Mouse (Mus musculus) limb, embryonic 15.5 days (tissue): Measurements from ENCODE around the gene Hinfp. TPM values are rescaled to one million over a fixed set of nuclear protein-coding genes. Genes with fewer than 3 reads are reported as not detected.

ENCODE experiments used
- ATAC-seq: fragments of 200-750 bp; cut with Nextera tagmentation; 2 replicates; pipeline ENCODE4 v1.8.0; 2017; ENCODE audit warnings: low read depth, moderate TSS enrichment; ENCODE audit not compliant: insufficient number of reproducible peaks, low FRiP score, low TSS enrichment
- H3K27ac ChIP-seq: fragments of 300-500 bp; sonication (generic); 2 replicates; pipeline ENCODE4 v1.5.1; 2015; ENCODE audit warnings: moderate library complexity, mild to moderate bottlenecking, inconsistent platforms
- H3K27me3 ChIP-seq: fragments of 300-500 bp; sonication (generic); 2 replicates; pipeline ENCODE4 v1.6.1; 2015; ENCODE audit warnings: inconsistent platforms
- H3K36me3 ChIP-seq: fragments of 300-500 bp; sonication (generic); 2 replicates; pipeline ENCODE4 v1.6.1; 2015; ENCODE audit warnings: inconsistent platforms
- H3K4me1 ChIP-seq: fragments of 300-500 bp; sonication (generic); 2 replicates; pipeline ENCODE4 v1.6.1; 2015; ENCODE audit warnings: inconsistent platforms
- H3K4me2 ChIP-seq: fragments of 300-500 bp; sonication (generic); 2 replicates; pipeline ENCODE4 v1.6.1; 2015; ENCODE audit warnings: mild to moderate bottlenecking, inconsistent platforms
- H3K4me3 ChIP-seq: fragments of 300-500 bp; sonication (generic); 2 replicates; pipeline ENCODE4 v1.5.1; 2015; ENCODE audit warnings: mild to moderate bottlenecking, inconsistent platforms
- H3K9ac ChIP-seq: fragments of 300-500 bp; sonication (generic); 2 replicates; pipeline ENCODE4 v1.6.1; 2015; ENCODE audit warnings: inconsistent platforms
- H3K9me3 ChIP-seq: fragments of 300-500 bp; sonication (generic); 2 replicates; pipeline ENCODE4 v1.6.1; 2016; ENCODE audit warnings: inconsistent platforms
- WGBS: fragments of 180-500 bp; shearing (Covaris S2); methylation state at CpG from one replicate; pipeline ENCODE4 v1.1.7; 2015; 5-methylcytosine and 5-hydroxymethylcytosine counted together
- polyA plus RNA-seq: library from polyadenylated mRNA; unstranded; fragments of >200 nt; fragmentation: Nextera tagmentation; extraction: Ambion mirVana; gene quantifications from 2 replicates; pipeline ENCODE4 v1.2.1, GENCODE M21; 2015

Hinfp gene
- polyA plus RNA-seq = 24.2 and 24.9 TPM in 2 replicates

DNA sequence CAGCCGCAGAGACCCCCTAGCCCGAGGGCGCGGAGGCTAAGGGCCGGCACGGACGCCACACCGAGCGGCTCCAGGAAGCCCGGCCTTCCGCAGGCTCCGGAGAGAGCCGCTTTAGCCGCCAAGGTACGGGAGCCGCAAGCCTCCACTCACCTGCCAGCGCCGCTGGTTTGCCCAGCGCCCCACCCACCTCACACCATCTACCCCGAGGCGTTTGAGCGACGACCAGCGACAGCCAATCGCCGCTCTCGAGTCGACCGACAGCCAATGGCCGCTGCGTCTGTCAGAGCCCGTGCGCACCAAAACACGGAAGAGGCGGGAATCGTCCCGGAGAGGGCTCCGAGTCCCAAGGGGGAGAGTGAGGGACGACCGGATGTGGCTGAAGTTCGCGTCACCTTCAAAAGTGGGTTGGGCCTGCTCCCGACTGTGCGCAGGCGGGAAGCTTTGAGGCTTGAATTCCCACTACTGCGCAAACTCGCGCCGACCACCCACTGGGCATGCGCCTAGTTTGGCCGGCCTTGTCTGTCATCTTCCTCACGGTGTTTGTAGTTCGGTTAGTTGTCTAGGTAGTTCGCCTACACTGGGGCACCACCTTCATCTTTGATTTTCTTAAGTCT, at the start of gene Hinfp:
Hinfp (minus strand) TSS at position 206 of the 614 bp plus-strand sequence.
- peaks cover 16% of the 10 kb centered on the region for H3K4me1 ChIP-seq
- H3K27ac ChIP-seq = peak within 1 kb of the TSS; percentile 80
- H3K9me3 ChIP-seq = no peaks in the 10 kb centered on the region
- H3K36me3 ChIP-seq = peaks cover 30% of the 10 kb centered on the region
- peak within 1 kb of the TSS; percentile 94 for H3K4me3 ChIP-seq
- H3K27me3 ChIP-seq = no peaks in the 10 kb centered on the region
- peak within 1 kb of the TSS; percentile 95 for H3K9ac ChIP-seq
- under 1% methylated on average over 54 of the region's 54 CpGs for WGBS
- H3K4me2 ChIP-seq = peak within 1 kb of the TSS; percentile 75
- ATAC-seq = peak; percentile 100

DNA sequence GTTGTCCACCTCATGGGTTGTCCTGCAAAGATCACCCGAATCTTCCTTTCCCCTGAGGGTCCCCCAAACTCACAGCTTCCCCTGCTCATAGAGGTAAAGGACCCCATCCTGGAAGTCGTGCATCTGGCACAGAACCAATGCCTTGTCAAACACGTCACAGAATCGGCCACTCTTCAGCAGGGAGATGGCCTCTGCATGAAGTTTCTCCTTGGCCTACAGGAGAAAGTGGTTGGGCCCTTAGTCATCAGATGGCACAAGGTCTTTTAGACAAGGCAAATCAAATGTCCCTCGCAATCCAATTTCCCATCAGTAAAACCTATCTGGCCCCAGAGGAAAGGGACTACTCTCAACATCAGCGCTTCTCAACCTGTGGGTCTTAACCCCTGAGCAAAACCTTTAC, 47.7 kb upstream of the Hinfp start:
- Histone ChIP-seq H3K27ac (no peak overlapping the region), H3K4me2 (no peak overlapping the region), H3K4me3 (no peak overlapping the region), H3K36me3 (peaks cover 96% of the 10 kb centered on the region), H3K9me3 (no peaks in the 10 kb centered on the region), H3K9ac (no peak overlapping the region), H3K27me3 (no peaks in the 10 kb centered on the region), H3K4me1 (no peaks in the 10 kb centered on the region)
- 92% methylated on average over 6 of the region's 6 CpGs for WGBS
- ATAC-seq = no peak

DNA sequence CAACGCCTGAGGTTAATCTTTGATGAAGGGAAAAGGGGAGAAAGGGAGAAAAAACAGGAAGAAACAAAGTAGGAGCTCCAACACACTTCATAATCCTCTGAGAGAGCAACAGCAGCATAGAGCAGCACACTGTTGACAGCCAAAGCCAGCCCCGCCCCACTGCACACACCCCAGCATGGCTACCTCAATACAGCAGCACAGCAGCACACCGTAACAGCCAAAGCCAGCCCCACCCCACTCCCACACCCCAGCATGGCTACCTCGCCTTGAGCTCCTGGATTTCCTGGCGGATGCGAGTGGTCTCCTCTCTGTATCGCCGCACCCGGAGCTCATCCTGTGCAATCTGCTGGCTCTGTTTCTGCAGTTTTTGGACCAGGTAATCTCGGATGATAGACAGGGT, 46.9 kb upstream of the Hinfp start:
- Histone ChIP-seq H3K4me2 (no peak overlapping the region), H3K27me3 (no peaks in the 10 kb centered on the region), H3K27ac (no peak overlapping the region), H3K4me3 (no peak overlapping the region), H3K9ac (no peak overlapping the region), H3K4me1 (no peaks in the 10 kb centered on the region), H3K9me3 (no peaks in the 10 kb centered on the region), H3K36me3 (peaks cover 97% of the 10 kb centered on the region)
- 90% methylated on average over 10 of the region's 10 CpGs for WGBS
- no peak for ATAC-seq

DNA sequence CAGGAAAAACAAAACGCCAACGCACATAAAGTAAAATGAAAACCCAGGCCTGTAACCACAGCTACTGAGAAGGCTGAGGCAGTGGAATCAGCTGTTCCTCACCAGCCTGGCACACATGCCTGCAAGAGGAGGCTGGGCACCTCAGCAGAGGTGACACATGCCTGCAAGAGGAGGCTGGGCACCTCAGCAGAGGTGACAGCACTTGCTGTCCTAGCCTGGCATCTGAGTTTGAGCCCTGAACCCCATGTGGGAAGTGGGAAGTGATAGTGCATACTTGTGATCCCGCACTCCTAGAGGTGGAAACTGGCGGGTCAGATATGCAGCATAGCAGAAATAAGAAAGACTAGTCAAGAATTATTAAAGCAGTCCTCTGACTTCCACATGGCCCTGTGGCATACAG, 45.9 kb upstream of the Hinfp start:
- Histone ChIP-seq H3K9ac (no peak overlapping the region), H3K27me3 (no peaks in the 10 kb centered on the region), H3K27ac (no peak overlapping the region), H3K4me1 (no peaks in the 10 kb centered on the region), H3K4me3 (no peak overlapping the region), H3K9me3 (no peaks in the 10 kb centered on the region), H3K4me2 (no peak overlapping the region), H3K36me3 (peaks cover 97% of the 10 kb centered on the region)
- no peak for ATAC-seq
- 94% methylated on average over 4 of the region's 4 CpGs for WGBS

DNA sequence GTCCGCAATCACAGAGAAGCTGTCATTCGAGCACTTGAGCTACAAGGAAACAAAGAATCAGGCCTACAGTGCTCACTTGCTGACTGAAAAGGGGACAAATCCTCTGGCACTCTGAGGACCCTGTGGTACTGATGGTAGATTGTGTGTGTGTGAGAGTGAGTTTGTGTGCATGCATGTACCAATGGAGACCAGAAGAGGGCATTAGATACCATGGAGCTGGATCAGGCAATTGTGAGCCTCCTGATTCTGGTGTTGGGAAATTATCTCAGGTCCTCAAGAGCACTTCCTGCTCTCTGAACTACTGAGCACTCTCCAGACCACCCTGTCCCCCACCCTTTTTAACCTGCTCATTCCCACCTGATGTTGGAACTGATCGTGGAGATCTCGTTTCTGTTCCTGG, 43.1 kb upstream of the Hinfp start:
- over 99% methylated on average over 4 of the region's 4 CpGs for WGBS
- Histone ChIP-seq H3K4me3 (no peak overlapping the region), H3K27me3 (no peaks in the 10 kb centered on the region), H3K4me2 (no peak overlapping the region), H3K9ac (no peak overlapping the region), H3K4me1 (no peaks in the 10 kb centered on the region), H3K9me3 (no peaks in the 10 kb centered on the region), H3K27ac (no peak overlapping the region), H3K36me3 (peaks cover 69% of the 10 kb centered on the region)
- no peak for ATAC-seq

DNA sequence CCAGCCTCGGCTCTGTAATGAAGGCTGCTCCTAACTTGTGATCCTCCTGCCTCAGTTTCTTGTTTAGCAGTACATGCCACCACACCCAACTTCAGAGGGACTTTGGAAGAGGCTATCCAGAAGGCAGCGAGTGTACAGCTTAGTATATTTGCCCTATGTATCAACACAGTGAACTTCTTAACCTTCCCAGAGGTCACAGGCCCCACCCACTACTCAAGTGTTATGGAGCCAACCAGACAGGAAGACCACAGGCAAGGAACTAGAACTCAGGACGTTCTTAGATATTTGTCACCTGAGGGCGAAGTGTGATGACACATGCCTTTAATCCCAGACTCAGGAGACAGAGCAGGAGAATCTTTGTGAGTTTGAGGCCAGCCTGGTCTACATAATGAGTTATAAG, 42.1 kb upstream of the Hinfp start:
- H3K9me3 ChIP-seq = no peaks in the 10 kb centered on the region
- H3K27ac ChIP-seq = no peak overlapping the region
- ATAC-seq = no peak
- 86% methylated on average over 4 of the region's 4 CpGs for WGBS
- peaks cover 8% of the 10 kb centered on the region for H3K4me1 ChIP-seq
- no peak overlapping the region for H3K9ac ChIP-seq
- peaks cover 60% of the 10 kb centered on the region for H3K36me3 ChIP-seq
- H3K27me3 ChIP-seq = no peaks in the 10 kb centered on the region
- no peak overlapping the region for H3K4me3 ChIP-seq
- no peak overlapping the region for H3K4me2 ChIP-seq

DNA sequence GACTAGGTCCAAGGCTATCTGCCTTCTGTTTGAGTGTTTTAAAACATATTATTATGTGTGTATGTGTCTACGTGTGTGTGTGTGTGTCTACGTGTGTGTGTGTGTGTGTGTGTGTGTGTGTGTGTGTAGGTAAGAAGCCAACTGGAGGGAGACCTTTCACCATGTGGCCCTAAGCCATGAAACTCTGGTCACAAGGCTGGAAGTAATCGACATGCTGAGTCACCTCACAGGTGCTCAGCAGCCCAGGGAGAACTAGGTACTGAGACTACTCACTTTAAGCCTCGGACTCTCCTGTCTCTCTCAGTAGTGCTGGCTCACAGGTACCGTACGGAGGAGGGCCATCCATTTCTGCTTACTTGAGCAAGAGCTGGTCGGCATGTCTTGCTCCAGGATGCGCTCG, 41.7 kb upstream of the Hinfp start:
- Histone ChIP-seq H3K4me2 (no peak overlapping the region), H3K27me3 (no peaks in the 10 kb centered on the region), H3K36me3 (peaks cover 55% of the 10 kb centered on the region), H3K9ac (no peak overlapping the region), H3K9me3 (no peaks in the 10 kb centered on the region), H3K4me3 (no peak overlapping the region), H3K27ac (no peak overlapping the region), H3K4me1 (peaks cover 13% of the 10 kb centered on the region)
- ATAC-seq = no peak
- 91% methylated on average over 9 of the region's 9 CpGs for WGBS

DNA sequence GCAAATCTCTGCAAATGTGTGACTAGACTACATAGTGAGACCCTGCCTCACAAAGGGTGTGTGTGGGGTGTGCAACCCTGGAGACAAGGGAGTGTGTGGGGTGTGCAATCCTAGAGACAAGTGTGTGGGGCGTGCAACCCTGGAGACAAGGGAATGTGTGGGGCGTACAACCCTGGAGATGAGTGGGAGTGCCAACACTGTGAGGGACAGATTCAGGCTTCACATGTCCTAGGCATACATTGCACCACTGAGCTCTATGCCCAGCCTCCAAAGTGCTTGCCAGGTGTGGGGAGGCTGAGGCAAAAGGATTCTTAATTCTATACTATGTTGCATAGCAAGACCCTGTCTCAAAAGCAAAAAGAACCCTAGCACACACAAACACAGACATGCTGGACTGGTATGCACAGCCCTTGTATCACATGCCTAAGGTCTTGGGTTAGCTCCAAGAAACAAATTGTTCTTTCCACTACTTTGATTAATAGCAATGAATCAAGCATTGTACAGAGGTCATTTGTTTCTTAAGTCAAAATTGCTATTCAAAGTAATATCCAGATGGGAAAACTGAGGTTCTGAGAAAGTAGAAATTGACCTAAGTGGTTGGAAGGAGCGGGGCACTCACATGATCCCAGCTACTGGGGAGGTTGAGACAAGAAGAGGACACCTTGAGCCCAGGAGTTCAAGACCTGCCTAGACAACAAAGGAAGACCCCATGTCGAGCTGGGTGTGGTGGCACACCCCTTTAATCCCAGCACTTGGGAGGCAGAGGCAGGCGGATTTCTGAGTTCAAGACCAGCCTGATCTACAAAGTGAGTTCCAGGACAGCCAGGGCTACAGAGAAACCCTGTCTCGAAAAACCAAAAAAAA, 40.3 kb upstream of the Hinfp start:
- Histone ChIP-seq H3K36me3 (peaks cover 55% of the 10 kb centered on the region), H3K4me2 (no peak overlapping the region), H3K27ac (no peak overlapping the region), H3K4me3 (no peak overlapping the region), H3K9ac (no peak overlapping the region), H3K4me1 (peaks cover 14% of the 10 kb centered on the region), H3K27me3 (no peaks in the 10 kb centered on the region), H3K9me3 (no peaks in the 10 kb centered on the region)
- WGBS = 82% methylated on average over 6 of the region's 6 CpGs
- no peak for ATAC-seq

DNA sequence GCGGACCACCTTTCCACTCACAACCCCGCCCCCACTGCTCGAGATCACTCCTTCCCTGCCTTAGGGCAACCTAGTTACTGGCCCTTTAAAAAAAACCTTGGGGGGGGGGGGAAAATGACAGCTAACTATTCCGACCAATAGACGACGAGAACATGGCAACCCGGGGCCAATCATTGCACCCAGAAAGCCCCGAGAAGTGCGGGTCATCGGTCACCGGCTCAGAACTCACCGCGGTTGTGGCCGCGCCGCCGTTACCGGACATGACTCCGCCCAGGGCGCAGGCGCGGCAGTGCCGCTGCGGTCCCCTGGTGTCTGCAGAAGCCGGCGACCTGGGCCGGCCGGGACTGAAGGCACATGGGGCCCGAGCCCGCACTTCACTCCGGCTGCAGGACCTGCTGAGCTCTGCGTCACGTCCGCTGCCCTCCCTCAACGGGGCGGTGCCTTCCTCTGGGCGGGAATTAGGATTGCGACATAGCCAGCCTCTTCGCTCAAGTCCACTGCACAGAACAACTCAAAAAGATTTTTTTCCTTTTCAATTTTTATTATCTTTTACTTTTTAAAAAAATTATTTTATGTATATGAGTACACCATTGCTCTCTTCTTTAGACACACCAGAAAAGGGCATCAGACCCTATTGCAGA, 38.4 kb upstream of the Hinfp start, which contains the start of gene Hmbs:
Hmbs (minus strand) TSS at position 448 of the 641 bp plus-strand sequence.
- Histone ChIP-seq H3K9me3 (no peaks in the 10 kb centered on the region), H3K4me2 (peak within 1 kb of the TSS; percentile 57), H3K36me3 (peaks cover 45% of the 10 kb centered on the region), H3K27ac (peak within 1 kb of the TSS; percentile 98), H3K27me3 (no peaks in the 10 kb centered on the region), H3K4me3 (peak within 1 kb of the TSS; percentile 91), H3K4me1 (peaks cover 14% of the 10 kb centered on the region), H3K9ac (peak within 1 kb of the TSS; percentile 76)
- under 1% methylated on average over 39 of the region's 39 CpGs for WGBS
- ATAC-seq = peak; percentile 91

DNA sequence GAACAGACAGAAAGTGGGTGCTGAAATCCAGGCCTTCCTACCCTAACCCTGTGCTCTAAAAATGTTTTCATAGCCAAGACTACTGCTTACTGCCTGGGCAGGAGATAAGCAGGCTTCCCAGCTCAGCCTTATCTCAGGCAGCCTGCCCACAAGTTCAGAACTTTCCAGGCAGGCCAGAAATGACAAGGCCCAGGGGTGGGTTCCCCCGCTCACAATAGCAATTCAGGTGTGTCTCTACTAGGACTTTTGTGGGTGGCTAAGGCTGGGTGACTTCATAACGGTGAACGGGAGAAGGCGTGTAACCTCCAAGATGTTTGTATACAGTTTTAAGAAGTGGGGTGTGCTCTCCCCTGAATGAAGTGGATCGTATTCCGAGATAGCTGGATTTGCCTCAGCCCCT, 37.8 kb upstream of the Hinfp start:
- Histone ChIP-seq H3K27me3 (no peaks in the 10 kb centered on the region), H3K9me3 (no peaks in the 10 kb centered on the region), H3K4me3 (peak overlapping the region; percentile 91), H3K27ac (peak overlapping the region; percentile 98), H3K4me1 (peaks cover 14% of the 10 kb centered on the region), H3K4me2 (peak overlapping the region; percentile 57), H3K36me3 (peaks cover 43% of the 10 kb centered on the region), H3K9ac (peak overlapping the region; percentile 42)
- ATAC-seq = no peak
- 2% methylated on average over 6 of the region's 6 CpGs for WGBS

DNA sequence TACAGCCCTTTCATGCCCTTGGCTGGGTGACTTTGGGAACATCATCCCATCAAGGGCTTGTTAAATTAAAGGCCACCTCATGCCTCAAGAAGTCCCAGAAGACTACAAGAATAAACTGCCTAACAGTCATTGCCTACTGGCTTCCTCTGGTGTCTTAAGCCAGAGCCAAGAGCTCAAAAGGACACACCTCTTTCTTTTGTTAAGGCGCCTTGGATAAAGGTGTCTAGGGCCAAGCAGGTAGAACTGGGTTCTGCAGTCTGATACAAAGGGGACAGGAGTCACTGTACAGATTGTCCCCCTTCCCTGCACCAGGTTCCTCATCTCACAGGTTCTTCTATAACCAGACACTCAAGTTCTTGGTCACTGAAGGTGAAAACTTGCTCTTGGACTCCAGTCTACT, 37.1 kb upstream of the Hinfp start:
- no peaks in the 10 kb centered on the region for H3K27me3 ChIP-seq
- H3K4me2 ChIP-seq = no peak overlapping the region; the same call in 1 of the 2 replicates
- H3K36me3 ChIP-seq = peaks cover 39% of the 10 kb centered on the region
- H3K9ac ChIP-seq = no peak overlapping the region
- 94% methylated on average over 1 of the region's 1 CpGs for WGBS
- no peak for ATAC-seq
- no peak overlapping the region for H3K27ac ChIP-seq
- no peak overlapping the region for H3K4me3 ChIP-seq
- no peaks in the 10 kb centered on the region for H3K9me3 ChIP-seq
- H3K4me1 ChIP-seq = peaks cover 18% of the 10 kb centered on the region

DNA sequence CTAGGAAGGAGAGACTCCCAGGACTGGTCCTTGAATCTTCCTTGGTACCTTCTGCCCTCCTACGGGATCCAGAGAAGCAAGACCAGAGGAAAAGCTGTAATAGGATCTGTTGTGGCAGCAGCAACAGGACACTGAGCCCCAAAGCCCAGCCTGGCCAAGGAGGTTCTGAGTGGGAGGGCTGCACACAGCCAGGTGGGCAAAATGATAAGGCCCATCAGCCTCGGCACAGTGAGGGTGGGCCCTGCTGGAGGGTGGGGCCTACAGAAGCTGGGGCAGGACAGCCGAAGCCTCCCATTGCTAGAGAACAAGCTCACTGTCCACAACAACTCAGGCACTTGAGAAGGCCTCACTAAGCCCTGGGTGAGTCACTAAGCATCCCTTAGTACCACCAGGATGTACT, 36.7 kb upstream of the Hinfp start:
- Histone ChIP-seq H3K4me3 (no peak overlapping the region), H3K4me1 (peaks cover 22% of the 10 kb centered on the region), H3K4me2 (no peak overlapping the region), H3K36me3 (peaks cover 38% of the 10 kb centered on the region), H3K9me3 (no peaks in the 10 kb centered on the region), H3K9ac (no peak overlapping the region), H3K27me3 (no peaks in the 10 kb centered on the region), H3K27ac (no peak overlapping the region)
- 70% methylated on average over 3 of the region's 3 CpGs for WGBS
- no peak for ATAC-seq
